Mouse (Mus musculus) liver, embryonic 14.5 days (tissue): Measurements from ENCODE around the gene Gm10100.

Experiments
- CTCF ChIP-seq: IDR thresholded peaks from 2 replicates; pipeline ENCODE4 v1.5.1; 2016; ENCODE audit warnings: antibody characterized with exemption, low read depth, control low read depth
- EP300 ChIP-seq: IDR thresholded peaks from 2 replicates; pipeline ENCODE4 v1.6.1; 2016; ENCODE audit warnings: antibody characterized with exemption, low read depth

- no peak for TF ChIP-seq CTCF
- no peak for TF ChIP-seq EP300
These were observed 10.8 kb upstream of the Gm10100 start, which contains the start of gene Gm10142 for GRCm38 (mm10) chr10:77715507-77715906.
